Mouse (Mus musculus) cerebellum, adult 18-20 months (tissue): ENCODE measurements at regions not wholly inside any gene's neighbourhood (a gene's known extent, or its start where the extent isn't known, plus 50 kb on each side); places are given as distances from the start of the nearest gene placed in this dataset.

Source experiments
- DNase-seq, 2 experiments: peaks; one replicate each; pipeline ENCODE4 v3.0.0; 2021

DNA sequence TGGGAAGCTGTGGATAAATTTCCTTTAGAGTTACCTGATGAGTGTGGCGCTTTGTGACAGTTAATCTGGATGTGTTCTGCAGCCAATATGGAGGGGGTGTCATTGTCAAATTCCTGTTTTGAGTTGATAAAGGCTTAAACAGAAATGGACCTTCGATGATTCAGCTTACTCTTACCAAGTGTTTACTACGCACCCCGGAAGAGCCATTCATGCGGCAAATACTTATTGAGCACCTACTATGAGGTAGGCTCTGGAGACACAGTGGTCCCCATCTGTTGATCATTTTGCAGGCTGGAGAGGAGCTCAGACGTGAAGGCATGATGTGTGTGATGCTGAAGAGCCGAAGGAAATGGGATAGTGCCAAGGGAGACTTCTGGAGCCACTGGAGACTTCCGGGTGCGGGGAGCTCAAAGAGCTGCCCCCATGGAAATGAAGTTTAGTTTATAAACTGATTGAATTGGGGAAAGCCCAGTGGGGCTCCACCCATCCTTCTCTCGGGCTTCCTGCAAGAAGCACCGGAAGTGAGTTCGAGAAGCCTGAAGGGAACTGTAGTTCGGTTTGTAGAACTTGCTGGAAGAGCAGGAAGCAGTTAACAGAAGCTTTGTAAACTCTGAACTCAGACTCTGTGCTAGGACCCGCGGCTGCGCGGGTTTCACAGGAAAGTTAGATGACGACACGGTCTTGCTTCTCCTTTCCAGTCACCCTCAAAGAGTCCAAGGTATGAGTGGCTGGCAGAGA lies 187.7 kb downstream of the Katnal1 start:
- DNase-seq = no peak

DNA sequence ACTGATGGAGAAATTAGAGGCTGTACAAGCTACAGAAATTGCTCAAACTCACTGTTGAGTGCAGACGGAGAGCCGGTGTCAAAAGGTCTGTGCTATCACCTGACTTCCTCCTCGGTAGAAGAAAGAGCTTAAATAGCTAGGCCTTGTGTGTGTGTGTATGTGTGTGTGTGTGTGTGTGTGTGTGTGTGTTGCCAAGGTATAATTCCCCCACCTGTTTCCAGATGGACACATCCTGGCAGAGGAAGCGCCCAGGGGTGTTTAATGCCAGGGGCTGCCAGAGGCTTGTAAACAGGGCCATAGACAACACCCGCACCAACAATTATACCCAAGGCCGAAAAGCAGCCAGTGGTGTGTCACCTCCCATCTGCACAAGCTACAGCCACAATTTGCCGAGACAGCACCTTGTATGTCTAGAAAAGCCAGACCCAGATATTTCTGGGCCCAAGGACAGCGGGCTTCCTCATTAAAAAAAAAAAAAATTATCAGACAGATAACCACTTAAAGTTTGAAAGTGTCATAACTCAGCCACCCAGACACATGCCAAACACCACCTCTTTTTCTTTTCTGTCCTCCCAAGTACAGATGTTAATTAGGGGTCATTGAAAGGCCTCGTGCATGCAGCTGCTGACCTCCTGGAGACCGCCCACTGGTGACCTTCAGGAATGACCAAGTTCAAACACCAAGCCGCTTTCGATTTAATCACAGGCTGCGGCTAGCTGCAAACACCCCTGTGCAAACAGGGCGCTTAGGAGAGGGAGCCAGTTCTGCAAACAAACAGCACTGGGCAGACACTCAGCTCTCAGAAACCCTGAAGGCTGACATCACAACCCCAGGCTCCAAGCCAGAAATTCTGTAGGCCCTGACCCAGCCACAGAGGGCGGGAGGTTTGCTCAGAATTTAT lies 188.0 kb upstream of the Ubl3 start:
- DNase-seq = no peak

DNA sequence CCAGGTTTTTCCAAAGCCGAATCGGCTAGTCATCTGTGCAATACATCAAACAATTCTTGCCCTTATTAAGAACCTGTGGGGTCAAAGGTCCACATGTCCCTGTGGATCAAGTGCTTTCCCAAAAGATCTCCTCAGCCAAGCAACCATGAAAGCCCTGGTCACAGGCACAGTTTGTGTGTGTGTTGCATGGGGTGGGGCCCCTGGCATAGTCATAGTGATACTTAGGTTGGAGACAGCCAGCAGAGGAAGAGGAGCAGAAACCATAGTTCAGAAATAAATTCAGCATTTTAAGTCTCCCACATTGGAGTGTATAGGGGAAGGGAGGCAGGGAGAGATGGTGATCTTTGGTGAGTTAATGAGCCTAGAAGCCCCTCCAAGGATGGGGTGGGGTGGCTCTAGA lies 187.1 kb upstream of the Ubl3 start:
- no peak for DNase-seq

DNA sequence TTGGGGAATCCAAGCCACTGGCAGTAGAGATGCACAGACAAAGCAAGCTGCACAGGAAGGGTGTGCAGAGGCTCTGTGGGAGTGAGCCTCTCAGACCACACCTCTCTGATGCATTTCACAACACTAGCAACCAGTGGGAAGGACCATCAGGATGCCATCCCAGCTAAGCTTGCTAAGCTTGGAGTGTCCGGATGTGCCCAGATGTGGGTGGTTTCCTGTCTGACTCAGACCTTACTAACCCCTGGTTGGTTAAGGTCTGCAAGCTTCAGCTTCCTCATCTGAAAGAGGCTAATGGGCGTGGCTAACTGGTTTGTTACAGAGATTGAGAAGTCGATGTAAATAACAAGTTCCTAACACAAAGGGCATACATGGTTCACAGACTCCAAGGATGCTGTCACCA lies 186.6 kb upstream of the Ubl3 start:
- no peak for DNase-seq

DNA sequence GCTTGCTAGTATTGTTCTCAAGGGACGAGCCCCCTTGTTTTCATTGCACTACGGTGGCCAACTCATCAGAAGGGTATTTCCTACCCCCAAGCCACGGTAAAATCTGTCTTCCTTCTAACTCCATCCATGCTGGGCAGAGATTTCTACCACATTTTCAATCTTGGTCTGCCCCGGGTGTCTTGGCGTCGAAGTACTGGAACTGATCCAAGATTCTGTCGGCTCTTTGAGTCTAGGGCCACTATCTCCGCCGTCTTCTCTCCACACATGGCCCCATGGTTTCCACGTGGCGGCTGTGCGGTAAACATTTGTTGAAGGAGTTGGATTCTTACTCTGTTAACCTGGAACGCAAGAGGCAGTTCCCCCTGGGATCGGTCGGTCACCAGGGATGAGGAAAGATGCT lies 177.0 kb upstream of the Ubl3 start:
- no peak for DNase-seq

DNA sequence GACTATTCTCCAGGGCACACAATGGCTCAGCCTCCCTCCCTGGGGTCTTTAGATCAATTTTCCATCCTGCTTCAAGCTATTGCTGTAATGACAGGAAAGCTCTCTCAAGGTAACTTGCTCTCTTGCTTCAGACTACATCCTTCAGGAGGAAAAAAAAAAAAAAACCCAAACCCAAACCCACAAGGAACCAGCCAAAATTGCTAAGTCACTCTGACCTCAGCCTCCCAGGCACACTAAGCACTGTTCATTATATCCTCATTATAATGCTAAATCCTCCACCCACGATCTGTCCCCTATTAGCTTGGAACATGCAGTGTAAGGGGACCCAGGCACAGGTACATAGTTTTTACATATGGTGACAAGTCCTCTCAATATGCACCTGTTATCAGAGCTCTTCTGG lies 175.9 kb upstream of the Ubl3 start:
- no peak for DNase-seq

DNA sequence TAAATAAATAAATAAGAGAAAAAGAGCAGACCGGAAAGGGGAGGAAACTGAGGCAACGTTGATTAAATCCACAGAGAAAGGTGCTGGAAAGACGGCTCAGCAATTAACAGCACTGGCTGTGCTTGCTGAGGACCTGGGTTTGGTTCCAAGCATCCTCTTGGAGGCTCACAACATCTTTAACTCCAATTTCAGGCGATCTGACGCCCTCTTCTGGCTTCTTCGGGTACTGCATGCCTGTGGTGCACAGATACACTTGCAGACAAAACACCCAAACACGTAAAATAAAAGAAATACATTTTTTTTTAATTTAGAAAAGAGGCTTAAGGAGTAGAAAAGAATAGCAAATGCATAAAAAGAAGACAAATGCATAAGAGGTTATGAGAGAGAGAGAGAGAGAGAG lies 173.9 kb upstream of the Ubl3 start:
- no peak for DNase-seq

DNA sequence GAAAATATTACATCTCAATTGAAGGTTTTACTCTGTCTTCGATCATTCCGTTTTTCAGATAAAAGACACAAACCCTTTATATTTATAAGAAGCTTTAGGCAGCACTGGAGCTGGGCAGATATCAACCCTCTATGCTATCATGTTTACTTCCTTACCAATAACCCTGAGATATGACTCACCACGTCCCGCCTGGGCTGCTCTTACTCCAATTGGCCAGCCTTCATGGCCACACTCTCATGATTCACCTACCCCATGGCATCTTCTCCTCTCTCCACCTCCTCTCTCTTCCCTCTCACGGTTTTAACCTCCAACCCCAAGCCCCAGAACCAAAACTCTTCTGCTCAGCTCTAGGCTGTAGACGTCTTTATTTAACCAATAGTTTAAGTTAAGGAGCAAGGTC lies 171.9 kb upstream of the Ubl3 start:
- DNase-seq = no peak

DNA sequence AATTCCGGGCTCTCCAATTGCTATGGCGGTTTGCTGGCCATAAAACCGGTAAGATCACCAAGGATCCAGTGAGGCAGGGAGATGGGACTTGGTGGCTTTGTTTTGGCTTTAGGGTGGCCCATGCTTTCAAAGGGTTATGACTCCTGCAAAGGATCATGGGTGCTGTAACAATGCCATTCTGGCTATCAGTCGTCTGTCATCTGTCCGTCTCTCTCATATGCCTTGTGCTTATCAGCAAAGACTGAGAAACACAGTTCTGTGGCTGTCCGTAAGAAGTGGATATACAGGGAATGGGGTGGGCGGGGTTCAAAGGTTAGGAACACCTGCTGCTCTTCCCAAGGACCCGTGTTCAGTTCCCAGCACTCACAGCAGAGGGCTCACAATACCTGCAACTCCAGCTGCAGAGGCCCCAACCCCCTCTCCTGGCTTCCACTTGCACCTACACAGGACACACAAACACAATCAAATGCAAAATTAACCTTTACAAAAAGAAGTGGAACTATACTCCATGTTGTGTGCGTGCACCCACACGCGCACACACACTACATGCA lies 171.2 kb upstream of the Ubl3 start:
- DNase-seq = no peak

DNA sequence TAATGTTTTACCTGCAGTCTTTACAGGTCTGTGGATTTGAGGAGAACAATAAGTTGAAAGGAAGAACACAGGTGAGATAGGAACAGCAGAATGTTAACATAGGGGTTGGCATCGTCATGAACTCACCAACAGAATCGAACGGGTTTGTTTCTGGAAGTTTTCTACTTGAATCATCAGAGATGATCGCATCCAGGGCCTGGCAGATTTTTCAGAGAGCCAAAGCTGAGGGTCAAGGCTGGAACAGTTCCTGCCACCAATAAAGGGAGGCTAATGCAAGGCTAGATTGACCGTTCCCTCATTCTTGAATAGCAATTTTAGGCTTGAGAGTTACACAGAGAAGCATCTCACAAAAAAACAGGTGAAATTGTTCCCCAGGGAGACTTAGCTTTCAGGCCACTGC lies 168.0 kb upstream of the Ubl3 start:
- DNase-seq = no peak

DNA sequence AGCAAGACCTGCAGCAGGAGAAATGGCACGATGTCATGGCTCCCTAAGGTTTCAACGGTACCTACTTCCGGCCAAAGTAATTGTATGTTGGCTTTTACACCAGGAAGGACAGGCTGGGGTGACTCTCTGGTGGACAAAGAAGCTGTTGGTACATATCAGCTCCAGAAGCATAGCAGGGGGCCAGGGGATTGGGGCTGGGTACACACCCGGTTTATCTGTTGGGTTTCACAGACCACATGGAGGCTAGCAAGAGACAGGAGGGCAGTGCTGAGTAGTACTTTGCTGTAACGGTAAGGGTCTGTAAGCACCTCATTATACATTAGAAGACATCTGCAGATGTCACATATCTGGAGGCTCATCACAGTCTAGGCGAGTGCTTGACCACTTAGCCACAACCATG lies 164.0 kb upstream of the Ubl3 start:
- DNase-seq = no peak

DNA sequence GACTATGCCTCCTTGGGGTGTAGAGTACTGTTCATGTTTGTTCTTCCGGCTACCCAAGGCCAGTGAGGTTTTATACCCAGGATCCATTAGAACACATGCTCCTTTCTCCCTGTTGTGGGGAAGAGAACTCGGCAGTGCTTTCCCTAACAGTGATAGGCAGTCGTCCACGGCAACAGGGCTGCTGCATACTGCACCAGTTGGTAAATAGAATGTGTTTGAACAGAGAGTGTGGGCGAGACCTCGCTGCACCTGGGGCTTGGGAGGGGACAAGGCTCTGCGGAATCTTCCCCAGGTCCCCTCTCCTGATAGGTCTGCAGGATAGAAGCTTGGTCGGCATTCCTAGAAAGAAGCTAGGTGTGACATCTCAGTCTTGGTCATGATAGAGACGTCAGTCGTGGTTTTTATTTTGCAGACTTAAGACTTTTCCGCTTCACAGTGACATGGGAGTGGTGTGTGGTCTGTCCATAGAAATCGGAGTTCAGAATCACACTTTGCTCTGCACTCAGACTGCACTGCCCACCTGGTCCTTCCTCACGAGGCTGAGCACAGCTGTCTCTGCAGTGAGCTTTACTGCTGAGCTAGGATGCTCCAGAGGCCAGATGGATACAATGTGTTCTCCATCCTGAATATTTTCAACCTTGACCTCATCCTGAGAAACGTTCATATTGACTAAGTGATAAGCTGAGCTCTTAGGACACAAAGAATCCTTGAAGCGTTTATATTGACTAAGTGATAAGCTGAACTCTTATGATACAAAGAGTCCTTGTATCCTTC lies 162.8 kb upstream of the Ubl3 start:
- DNase-seq = no peak

DNA sequence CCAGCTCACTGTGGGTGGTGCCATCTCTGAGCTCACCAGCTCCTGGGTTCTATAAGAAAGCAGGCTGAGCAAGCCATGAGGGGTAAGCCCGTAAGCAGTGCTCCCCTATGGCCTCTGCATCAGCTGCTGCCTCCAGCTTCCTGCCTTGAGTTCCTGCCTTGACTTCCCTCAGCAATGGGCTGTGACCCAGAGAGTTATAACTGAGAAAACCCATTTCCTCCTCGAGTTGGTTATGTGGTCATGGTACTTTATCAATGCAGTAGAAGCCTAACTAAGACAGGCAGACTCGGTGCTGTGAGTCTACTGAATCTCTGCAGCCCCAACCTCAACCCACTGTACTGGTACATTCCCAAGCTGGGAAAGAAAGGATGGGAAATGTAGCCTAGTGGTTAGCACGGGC lies 162.2 kb upstream of the Ubl3 start:
- DNase-seq = no peak

DNA sequence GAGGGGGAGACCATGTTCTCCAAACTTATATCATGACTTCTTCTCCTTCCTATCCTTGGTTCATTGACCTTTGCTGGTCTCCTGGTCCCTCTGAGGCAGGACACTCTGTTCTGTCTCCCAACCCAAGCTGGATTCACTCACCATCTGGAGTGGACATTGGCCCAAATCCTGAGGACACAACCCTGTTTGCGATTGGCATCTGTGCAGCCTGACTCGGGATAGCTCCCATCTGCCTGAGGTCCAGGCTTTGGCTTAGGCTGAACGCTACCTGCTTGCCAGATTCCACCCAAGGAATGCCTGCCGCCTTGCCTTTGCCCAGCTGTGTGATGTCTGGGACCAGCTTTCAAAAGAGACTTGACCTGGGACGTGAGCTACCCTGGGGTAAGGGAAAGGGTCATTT lies 161.2 kb upstream of the Ubl3 start:
- DNase-seq = no peak

DNA sequence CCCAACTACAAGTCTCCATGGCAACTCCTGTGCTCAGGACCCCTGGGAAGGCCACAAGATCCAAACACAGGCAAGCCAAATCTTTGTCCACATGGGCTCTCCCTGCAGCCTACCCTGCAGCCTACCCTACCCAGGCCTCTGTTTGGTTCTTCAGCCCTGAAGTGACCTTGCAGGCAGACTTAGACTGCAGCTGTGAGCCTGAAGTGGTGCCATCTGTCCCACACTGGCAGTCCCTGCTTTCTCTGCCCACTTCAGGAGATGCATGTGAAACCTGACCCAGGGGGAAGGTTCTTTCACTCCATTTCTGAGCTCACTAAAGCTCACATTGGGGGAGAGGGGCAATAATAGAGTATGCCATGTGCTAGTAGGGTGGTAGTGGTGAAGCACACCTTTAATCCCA lies 160.4 kb upstream of the Ubl3 start:
- DNase-seq = no peak

DNA sequence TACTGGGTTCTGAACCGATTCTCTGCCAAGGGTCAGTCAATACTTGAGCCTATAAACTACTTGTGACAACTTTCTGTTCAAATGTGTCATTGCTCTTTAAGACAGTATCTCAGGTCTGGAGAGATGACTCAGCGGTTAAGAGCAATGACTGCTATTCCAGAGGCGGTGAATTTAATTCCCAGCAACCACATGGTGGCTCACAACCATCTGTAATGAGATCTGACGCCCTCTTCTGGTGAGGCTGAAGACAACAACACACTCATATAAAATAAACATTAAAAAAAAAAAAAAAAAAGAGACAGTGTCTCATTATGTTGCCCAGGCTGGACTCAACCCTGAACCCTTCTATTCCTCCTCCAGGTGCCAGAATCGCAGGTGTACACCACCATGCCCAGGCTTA lies 159.0 kb upstream of the Ubl3 start:
- no peak for DNase-seq

DNA sequence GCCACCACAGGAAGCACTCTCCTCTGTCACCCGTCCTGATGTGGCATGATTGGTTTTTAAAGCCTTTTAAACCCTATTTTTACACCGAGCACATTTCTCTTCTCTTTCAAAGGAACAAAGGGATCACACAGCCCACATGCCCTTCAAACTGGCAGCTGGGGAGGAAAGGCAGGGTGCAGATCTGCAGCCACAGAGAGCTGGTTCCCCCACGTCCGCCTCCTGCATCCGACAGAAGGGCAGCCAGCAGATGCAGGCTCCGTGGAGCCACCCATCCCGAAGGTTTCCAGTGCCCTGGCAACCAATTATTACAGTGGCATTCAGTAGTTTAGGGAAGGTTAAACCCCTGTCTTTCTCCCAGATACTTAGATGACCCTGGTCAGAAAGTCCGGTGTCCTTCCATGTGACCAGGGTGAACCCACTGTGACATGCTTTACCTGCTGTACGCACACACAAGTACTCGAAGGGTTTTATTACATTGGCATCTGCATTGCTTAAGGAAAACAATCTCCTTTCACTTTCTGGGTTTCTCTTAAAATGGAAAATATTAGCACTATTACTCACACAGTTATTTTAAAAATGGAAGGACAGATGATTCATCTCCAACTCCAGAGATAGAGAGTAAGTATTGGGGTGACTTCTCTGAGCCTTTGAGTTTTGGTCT lies 156.7 kb upstream of the Ubl3 start:
- no peak for DNase-seq

DNA sequence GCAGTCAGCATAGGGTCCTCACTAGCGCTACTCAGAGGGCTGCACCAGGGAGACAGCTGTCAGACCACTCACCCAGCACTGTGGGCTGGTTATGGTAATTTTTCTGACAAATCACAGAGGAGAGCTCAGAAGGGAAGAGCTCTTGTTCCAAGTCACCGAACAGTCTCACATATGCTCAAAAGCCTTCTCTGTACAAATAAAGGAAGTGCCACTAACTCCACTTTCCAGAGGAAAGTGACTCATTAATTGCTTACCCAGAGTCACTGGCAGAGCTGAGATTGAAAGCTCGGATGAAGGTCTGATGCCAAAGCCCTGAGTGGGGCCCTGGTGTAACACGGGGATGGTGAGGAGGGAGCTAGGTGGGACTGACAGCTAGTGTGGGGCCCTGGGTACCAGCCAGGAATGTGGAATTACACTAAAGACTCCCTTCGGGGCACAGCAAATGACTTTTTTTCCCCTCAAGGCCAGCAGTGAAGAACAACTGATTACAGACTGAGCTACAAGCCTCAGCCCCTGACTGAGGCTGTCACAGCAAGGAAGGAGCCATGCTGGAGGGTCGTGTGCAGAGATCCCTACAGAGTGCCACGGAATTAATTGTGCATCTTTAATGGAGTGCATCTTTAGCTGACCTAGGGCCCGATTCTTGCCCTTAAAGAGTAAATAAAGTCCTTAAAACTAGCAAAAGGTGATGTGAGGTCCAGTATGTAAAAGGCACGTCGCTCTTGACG lies 155.6 kb upstream of the Ubl3 start:
- DNase-seq = no peak

DNA sequence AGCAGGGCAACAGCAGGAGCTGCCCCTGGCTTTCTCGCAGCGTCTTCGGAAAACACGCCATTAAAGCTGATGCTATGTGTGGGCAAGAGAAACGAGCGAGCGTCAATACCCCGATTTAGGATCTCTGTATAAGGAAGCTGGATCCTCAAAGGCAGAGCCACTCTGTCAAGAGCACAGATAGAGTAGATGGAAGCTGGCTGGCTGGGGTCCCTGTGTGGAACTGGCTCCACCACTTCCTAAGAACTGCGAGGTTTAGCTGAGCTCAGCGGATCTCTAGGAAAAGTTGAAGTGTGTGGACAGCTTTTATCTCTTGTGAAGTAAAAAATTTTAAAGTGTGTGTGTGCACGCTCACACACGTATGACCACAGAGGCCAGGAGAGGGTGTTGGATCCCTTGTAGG lies 154.7 kb upstream of the Ubl3 start:
- DNase-seq = no peak

DNA sequence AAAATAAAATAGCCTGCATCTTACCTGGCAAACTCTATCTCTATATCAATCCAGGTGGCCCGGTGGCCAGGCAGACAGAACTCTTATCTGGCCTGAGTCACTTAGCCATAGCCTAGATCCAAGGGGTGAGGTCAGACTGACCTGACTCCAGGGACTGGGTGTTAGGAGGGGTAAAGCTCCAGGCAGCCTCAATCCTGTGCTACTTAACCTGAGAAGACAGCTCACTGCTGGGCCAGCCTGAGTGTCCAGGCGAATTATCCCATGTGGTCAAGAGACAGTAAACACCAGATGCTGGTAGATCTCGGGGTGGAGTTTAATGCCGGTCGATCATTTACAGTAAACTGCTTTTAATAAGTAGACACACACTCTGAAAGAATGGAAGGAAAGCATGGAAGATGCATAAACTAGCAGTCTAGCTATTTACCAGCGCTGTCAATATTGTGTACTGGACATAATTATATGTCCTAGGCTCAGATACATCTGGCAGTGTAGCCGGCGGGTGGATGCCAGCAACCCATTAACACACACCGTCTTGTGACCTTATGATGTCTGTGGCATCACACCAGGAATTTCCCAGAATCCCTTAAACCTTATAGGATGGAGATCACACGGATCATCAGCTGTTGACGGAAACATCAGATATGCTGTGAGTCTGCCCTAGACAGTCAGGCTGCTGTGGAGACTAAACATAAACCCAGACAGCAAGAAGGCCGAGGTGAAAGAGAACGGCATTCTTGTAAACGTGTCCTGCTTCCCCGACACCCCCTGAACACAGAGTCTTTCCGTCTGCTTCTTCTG lies 153.9 kb upstream of the Ubl3 start:
- no peak for DNase-seq

DNA sequence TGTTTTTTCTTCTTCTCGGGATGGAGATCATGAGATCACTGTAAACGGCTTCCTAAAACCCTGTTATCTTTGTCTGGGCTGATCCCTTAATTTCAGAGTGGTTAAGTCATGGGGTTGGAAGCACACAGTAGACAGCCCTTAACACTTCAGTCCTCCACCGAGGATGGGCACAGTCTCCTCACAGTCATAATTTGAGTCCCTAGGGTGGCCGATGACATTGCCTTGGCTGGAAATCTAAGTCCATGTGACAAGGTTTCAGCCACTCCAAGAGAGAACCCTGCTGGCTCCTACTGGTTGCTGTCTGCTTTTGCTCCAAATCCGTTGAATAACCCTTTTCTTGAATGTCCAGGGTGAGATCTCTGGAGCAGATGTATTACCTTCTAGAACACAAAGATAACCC lies 152.2 kb upstream of the Ubl3 start:
- DNase-seq = no peak
